Mouse (Mus musculus) hindbrain, embryonic 12.5 days (tissue): ENCODE measurements around the gene Slc8a1. TPM values are rescaled to one million over a fixed set of nuclear protein-coding genes. Genes with fewer than 3 reads are reported as not detected.

Experiments
- ATAC-seq: fragments of 200-750 bp; cut with Nextera tagmentation; 2 replicates; pipeline ENCODE4 v1.8.0; 2017; ENCODE audit warnings: moderate TSS enrichment; ENCODE audit not compliant: low FRiP score
- H3K27ac ChIP-seq: fragments of 300-500 bp; sonication (generic); 2 replicates; pipeline ENCODE4 v1.5.1; 2016; ENCODE audit warnings: mild to moderate bottlenecking
- H3K27me3 ChIP-seq: fragments of 300-500 bp; sonication (generic); 2 replicates; pipeline ENCODE4 v1.6.1; 2016; ENCODE audit warnings: mild to moderate bottlenecking
- H3K36me3 ChIP-seq: fragments of 300-500 bp; sonication (generic); 2 replicates; pipeline ENCODE4 v1.6.1; 2016; ENCODE audit warnings: mild to moderate bottlenecking
- H3K4me1 ChIP-seq: fragments of 300-500 bp; sonication (generic); 2 replicates; pipeline ENCODE4 v1.6.1; 2016
- H3K4me2 ChIP-seq: fragments of 300-500 bp; sonication (generic); replicated peaks from 2 replicates; pipeline ENCODE4 v1.6.1; 2016; ENCODE audit warnings: mild to moderate bottlenecking
- H3K4me3 ChIP-seq: fragments of 300-500 bp; sonication (generic); 2 replicates; pipeline ENCODE4 v1.5.1; 2016; ENCODE audit warnings: mild to moderate bottlenecking
- H3K9ac ChIP-seq: fragments of 300-500 bp; sonication (generic); 2 replicates; pipeline ENCODE4 v1.6.1; 2016; ENCODE audit warnings: mild to moderate bottlenecking, moderate library complexity
- H3K9me3 ChIP-seq: fragments of 300-500 bp; sonication (generic); replicated peaks from 2 replicates; pipeline ENCODE4 v1.6.1; 2016; ENCODE audit warnings: mild to moderate bottlenecking
- WGBS: fragments of 180-500 bp; shearing (Covaris S2); methylation state at CpG from one replicate; pipeline ENCODE4 v1.1.7; 2016; 5-methylcytosine and 5-hydroxymethylcytosine counted together
- polyA plus RNA-seq: library from polyadenylated mRNA; unstranded; fragments of >200 nt; fragmentation: Nextera tagmentation; extraction: Ambion mirVana; gene quantifications from 2 replicates; pipeline ENCODE4 v1.2.1, GENCODE M21; 2016

The Slc8a1 gene
- polyA plus RNA-seq, 1 experiment from 2014 or later, result 9.0 TPM

- no peak overlapping the region for H3K27ac ChIP-seq
- H3K9me3 ChIP-seq, result no peaks in the 10 kb centered on the region
- peaks cover 7% of the 10 kb centered on the region for H3K4me1 ChIP-seq
- no peaks in the 10 kb centered on the region for H3K27me3 ChIP-seq
- peak; percentile 26; the same call in 1 of the 2 replicates for ATAC-seq
- WGBS, result 39% methylated on average over 10 of the region's 10 CpGs
- no peak overlapping the region for H3K4me2 ChIP-seq
- no peaks in the 10 kb centered on the region for H3K36me3 ChIP-seq
- no peak overlapping the region for H3K9ac ChIP-seq
- no peak overlapping the region for H3K4me3 ChIP-seq
Observed at GRCm38 (mm10) chr17:81424256-81424912, 313.8 kb downstream of the Slc8a1 start.

GRCm38 (mm10) chr17:81419802-81420459 lies 318.2 kb downstream of the Slc8a1 start:
- no peak overlapping the region for H3K9ac ChIP-seq

GRCm38 (mm10) chr17:81416361-81417114 lies 321.6 kb downstream of the Slc8a1 start:
- H3K4me2 ChIP-seq, result no peak overlapping the region
- no peak overlapping the region for H3K9ac ChIP-seq
- WGBS, result 86% methylated on average over 6 of the region's 6 CpGs
- no peak overlapping the region for H3K27ac ChIP-seq
- H3K9me3 ChIP-seq, result no peaks in the 10 kb centered on the region
- H3K4me3 ChIP-seq, result no peak overlapping the region
- no peaks in the 10 kb centered on the region for H3K36me3 ChIP-seq
- no peaks in the 10 kb centered on the region for H3K27me3 ChIP-seq
- ATAC-seq, result no peak
- H3K4me1 ChIP-seq, result no peaks in the 10 kb centered on the region

More at GRCm38 (mm10) chr17:81419802-81420459, 318.2 kb downstream of the Slc8a1 start:
- ATAC-seq, result peak; percentile 88
- no peak overlapping the region for H3K4me3 ChIP-seq
- H3K27ac ChIP-seq, result peak overlapping the region; percentile 72
- no peaks in the 10 kb centered on the region for H3K36me3 ChIP-seq
- WGBS, result 52% methylated on average over 10 of the region's 10 CpGs
- peaks cover 7% of the 10 kb centered on the region for H3K4me1 ChIP-seq
- no peak overlapping the region for H3K4me2 ChIP-seq
- H3K9me3 ChIP-seq, result no peaks in the 10 kb centered on the region
- no peaks in the 10 kb centered on the region for H3K27me3 ChIP-seq

- WGBS, result 96% methylated on average over 4 of the region's 4 CpGs
- no peaks in the 10 kb centered on the region for H3K9me3 ChIP-seq
- no peak overlapping the region for H3K4me2 ChIP-seq
- H3K27ac ChIP-seq, result no peak overlapping the region
- no peak overlapping the region for H3K9ac ChIP-seq
- H3K27me3 ChIP-seq, result no peaks in the 10 kb centered on the region
- no peak overlapping the region for H3K4me3 ChIP-seq
- H3K4me1 ChIP-seq, result no peaks in the 10 kb centered on the region
- no peak for ATAC-seq
- peaks cover 3% of the 10 kb centered on the region; the same call in 1 of the 2 replicates for H3K36me3 ChIP-seq
Observed at GRCm38 (mm10) chr17:81412736-81413135, 325.4 kb downstream of the Slc8a1 start.

- no peak for ATAC-seq
- no peak overlapping the region for H3K9ac ChIP-seq
- 55% methylated on average over 4 of the region's 4 CpGs for WGBS
- H3K9me3 ChIP-seq, result no peaks in the 10 kb centered on the region
- H3K27me3 ChIP-seq, result no peaks in the 10 kb centered on the region
- peaks cover 5% of the 10 kb centered on the region for H3K4me1 ChIP-seq
- peaks cover 4% of the 10 kb centered on the region; the same call in 1 of the 2 replicates for H3K36me3 ChIP-seq
- H3K27ac ChIP-seq, result no peak overlapping the region
- H3K4me2 ChIP-seq, result no peak overlapping the region
- H3K4me3 ChIP-seq, result no peak overlapping the region
Observed at GRCm38 (mm10) chr17:81404225-81404624, 334.0 kb downstream of the Slc8a1 start.

GRCm38 (mm10) chr17:81403121-81403520 lies 335.1 kb downstream of the Slc8a1 start:
- Histone ChIP-seq H3K4me1 (peaks cover 5% of the 10 kb centered on the region), H3K4me2 (no peak overlapping the region), H3K9me3 (no peaks in the 10 kb centered on the region), H3K27ac (no peak overlapping the region), H3K9ac (no peak overlapping the region), H3K4me3 (no peak overlapping the region), H3K36me3 (peaks cover 4% of the 10 kb centered on the region; the same call in 1 of the 2 replicates), H3K27me3 (no peaks in the 10 kb centered on the region)
- ATAC-seq, result no peak
- WGBS, result 84% methylated on average over 4 of the region's 4 CpGs

- Histone ChIP-seq H3K36me3 (no peaks in the 10 kb centered on the region), H3K27me3 (no peaks in the 10 kb centered on the region), H3K9me3 (no peaks in the 10 kb centered on the region), H3K9ac (no peak overlapping the region), H3K4me2 (no peak overlapping the region), H3K4me1 (peaks cover 5% of the 10 kb centered on the region), H3K27ac (no peak overlapping the region), H3K4me3 (no peak overlapping the region)
- ATAC-seq, result no peak
- 74% methylated on average over 2 of the region's 2 CpGs for WGBS
Observed at GRCm38 (mm10) chr17:81402636-81403035, 335.5 kb downstream of the Slc8a1 start.

- no peaks in the 10 kb centered on the region for H3K27me3 ChIP-seq
- peaks cover 5% of the 10 kb centered on the region for H3K4me1 ChIP-seq
- no peak for ATAC-seq
- WGBS, result 67% methylated on average over 5 of the region's 5 CpGs
- H3K27ac ChIP-seq, result 0 out of 2 replicates have a peak overlapping the region, but pooled peaks have one; percentile 23
- no peak overlapping the region for H3K9ac ChIP-seq
- H3K36me3 ChIP-seq, result no peaks in the 10 kb centered on the region
- no peak overlapping the region for H3K4me3 ChIP-seq
- no peak overlapping the region for H3K4me2 ChIP-seq
- no peaks in the 10 kb centered on the region for H3K9me3 ChIP-seq
Observed at GRCm38 (mm10) chr17:81400377-81400776, 337.8 kb downstream of the Slc8a1 start.

- no peak for ATAC-seq
Observed at GRCm38 (mm10) chr17:81397434-81397833, 340.7 kb downstream of the Slc8a1 start.

GRCm38 (mm10) chr17:81394124-81394523 lies 344.1 kb downstream of the Slc8a1 start:
- H3K4me1 ChIP-seq, result peaks cover 2% of the 10 kb centered on the region; the same call in 1 of the 2 replicates
- H3K36me3 ChIP-seq, result no peaks in the 10 kb centered on the region
- no peak overlapping the region for H3K9ac ChIP-seq
- ATAC-seq, result no peak
- WGBS, result 31% methylated on average over 2 of the region's 2 CpGs
- H3K27ac ChIP-seq, result no peak overlapping the region
- no peaks in the 10 kb centered on the region for H3K9me3 ChIP-seq
- no peak overlapping the region for H3K4me3 ChIP-seq
- H3K4me2 ChIP-seq, result no peak overlapping the region
- H3K27me3 ChIP-seq, result no peaks in the 10 kb centered on the region

More at GRCm38 (mm10) chr17:81397434-81397833, 340.7 kb downstream of the Slc8a1 start:
- no peak overlapping the region for H3K27ac ChIP-seq
- no peaks in the 10 kb centered on the region for H3K36me3 ChIP-seq
- no peaks in the 10 kb centered on the region for H3K27me3 ChIP-seq
- 44% methylated on average over 1 of the region's 1 CpGs for WGBS
- H3K4me2 ChIP-seq, result no peak overlapping the region
- no peak overlapping the region for H3K4me3 ChIP-seq
- no peak overlapping the region for H3K9ac ChIP-seq
- H3K4me1 ChIP-seq, result peaks cover 8% of the 10 kb centered on the region
- no peaks in the 10 kb centered on the region for H3K9me3 ChIP-seq

- Histone ChIP-seq H3K27me3 (no peaks in the 10 kb centered on the region), H3K4me3 (no peak overlapping the region), H3K36me3 (no peaks in the 10 kb centered on the region), H3K9me3 (no peaks in the 10 kb centered on the region), H3K9ac (no peak overlapping the region), H3K4me2 (no peak overlapping the region), H3K27ac (no peak overlapping the region), H3K4me1 (peaks cover 2% of the 10 kb centered on the region; the same call in 1 of the 2 replicates)
- WGBS, result 74% methylated on average over 4 of the region's 4 CpGs
- no peak for ATAC-seq
Observed at GRCm38 (mm10) chr17:81393040-81393439, 345.1 kb downstream of the Slc8a1 start.

- WGBS, result 90% methylated on average over 7 of the region's 7 CpGs
- H3K9me3 ChIP-seq, result no peaks in the 10 kb centered on the region
- no peak for ATAC-seq
- H3K4me2 ChIP-seq, result no peak overlapping the region
- no peaks in the 10 kb centered on the region for H3K36me3 ChIP-seq
- no peak overlapping the region for H3K9ac ChIP-seq
- peaks cover 2% of the 10 kb centered on the region; the same call in 1 of the 2 replicates for H3K4me1 ChIP-seq
- no peak overlapping the region; the same call in 1 of the 2 replicates for H3K27ac ChIP-seq
- H3K27me3 ChIP-seq, result no peaks in the 10 kb centered on the region
- H3K4me3 ChIP-seq, result no peak overlapping the region
Observed at GRCm38 (mm10) chr17:81391478-81391877, 346.7 kb downstream of the Slc8a1 start.
